Mouse (Mus musculus) frontal cortex, postnatal 36 days (tissue): ENCODE results near the gene Spata31d1c.

ENCODE experiments used
- DNase-seq, 2 experiments: peaks; one replicate each; pipeline ENCODE4 v3.0.0; 2022; ENCODE audit warnings: low spot score in 2 of 2

The Spata31d1c gene

DNA sequence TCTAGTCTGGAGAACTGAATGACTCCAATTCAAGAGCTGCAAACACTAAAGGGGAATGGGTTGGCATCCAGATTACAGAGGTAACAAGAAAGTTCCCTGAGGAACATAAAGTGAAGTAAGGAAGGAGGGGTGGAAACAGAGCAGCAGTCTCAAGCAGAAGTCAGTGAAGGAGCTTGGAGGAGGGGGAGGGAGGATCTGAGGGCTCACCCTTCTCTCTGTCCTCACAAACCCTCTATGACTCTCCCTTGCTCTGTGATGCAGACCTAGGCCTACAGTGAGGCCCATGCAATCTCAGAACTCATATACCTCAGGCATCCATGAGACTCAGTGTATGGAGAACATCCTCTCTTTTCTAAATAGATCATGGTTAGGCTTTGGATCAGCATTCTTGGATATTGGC is at the start of gene Spata31d1c:
TSS of gene Spata31d1c (plus strand) at position 301 of the 400 bp plus-strand sequence.
- no peak for DNase-seq

- DNase-seq = no peak
Measured at GRCm38 (mm10) chr13:64988828-64989227, 44.0 kb upstream of the Spata31d1c start.

DNA sequence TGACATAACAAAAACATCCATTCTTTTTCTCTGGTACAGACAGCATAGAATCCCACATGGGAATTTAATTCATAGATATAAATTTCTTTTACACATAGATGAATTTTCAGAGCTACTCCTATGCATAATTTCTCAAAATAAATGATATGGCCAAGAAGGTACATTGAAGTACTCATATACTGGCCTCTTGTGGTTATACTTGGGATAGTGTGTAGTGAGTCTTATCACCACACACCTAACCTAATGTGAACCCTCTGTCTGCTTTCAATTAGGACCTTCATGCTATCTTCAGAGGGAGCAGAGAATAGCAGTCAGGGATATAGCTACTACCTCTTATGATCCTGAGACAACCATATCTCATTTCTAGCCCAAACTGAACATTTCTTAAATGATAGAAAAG is 27.4 kb upstream of the Spata31d1c start:
- no peak for DNase-seq

GRCm38 (mm10) chr13:65006760-65007159 is 26.1 kb upstream of the Spata31d1c start:
- DNase-seq = no peak

- DNase-seq = no peak
Measured at GRCm38 (mm10) chr13:65007971-65008370, 24.9 kb upstream of the Spata31d1c start.

DNA sequence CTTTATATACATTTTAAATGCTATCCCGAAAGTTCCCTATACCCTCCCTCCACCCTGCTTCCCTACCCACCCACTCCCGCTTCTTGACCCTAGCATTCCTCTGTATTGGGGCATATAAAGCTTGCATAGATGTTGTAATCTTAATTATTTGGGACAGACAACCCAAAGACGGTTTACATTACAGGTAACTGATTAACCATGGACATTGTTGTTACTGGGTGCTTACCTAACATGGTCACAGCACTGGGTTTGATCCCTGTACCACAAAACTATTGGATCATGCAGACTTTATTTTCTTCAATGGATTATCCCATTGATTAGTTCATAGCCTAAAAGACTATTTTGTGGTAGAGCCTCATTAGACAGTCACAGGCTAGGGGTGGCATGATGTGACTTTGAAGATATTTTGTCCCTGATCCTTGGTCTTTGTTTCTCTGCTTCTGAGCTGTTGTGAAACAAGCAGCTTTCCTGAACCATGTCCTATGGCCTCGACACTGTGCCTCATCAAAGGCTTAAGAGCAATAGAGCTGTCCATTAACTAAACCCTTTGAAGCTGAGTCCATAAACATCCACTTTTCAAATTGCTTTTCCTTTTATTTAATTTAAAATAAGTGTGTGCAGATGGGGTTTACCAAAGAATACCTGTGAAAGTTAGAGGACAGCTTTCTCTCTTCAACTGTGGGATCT is 21.7 kb upstream of the Spata31d1c start:
- no peak for DNase-seq

- DNase-seq = no peak
Measured at GRCm38 (mm10) chr13:65035057-65035456, 2.2 kb downstream of the Spata31d1c start.

DNA sequence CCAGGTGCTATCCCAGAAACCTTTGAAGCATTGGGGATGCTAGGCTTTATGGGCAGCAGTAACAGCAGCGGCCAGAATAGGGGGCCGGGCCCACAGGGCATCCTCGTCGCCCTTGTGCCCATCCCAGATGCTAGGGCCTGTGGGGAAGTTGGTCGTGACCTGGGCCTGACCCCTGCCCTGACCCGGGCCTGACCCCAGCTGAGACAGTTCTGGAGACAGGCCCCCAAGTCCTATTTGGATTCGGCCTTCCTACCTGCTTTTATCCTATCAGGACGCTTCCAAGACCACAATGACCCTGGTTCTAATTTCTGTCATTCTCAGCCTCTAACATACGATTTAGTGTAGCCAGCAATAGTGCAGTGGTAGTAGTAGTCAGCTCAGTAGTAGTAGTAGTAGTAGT is 19.8 kb downstream of the Spata31d1c start, which contains the start of gene Prss47:
TSS of gene Prss47 (minus strand) at position 101 of the 400 bp plus-strand sequence.
- no peak for DNase-seq

DNA sequence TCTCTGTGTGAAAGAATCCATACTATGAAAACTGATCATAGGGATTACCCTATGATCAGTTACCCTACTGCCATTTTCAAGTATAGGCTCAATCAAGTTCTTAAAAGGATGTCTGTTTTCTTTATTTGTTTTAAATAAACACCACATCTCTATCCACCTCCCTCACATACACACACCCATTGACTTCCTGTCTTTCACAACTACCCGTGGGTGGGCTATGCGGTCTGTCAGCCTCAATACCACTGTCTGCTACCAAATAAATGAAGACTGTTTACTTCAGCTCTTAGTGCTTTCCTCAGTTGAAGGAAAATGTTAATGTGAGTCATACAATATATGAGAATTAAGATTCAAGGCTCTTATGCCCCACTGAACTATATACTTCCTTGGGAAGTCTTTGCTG is 37.1 kb downstream of the Spata31d1c start:
- DNase-seq = no peak
